Mouse (Mus musculus) hindbrain, embryonic 11.5 days (tissue): ENCODE results near the gene Cdhr1. TPM values are rescaled to one million over a fixed set of nuclear protein-coding genes. Genes with fewer than 3 reads are reported as not detected.

Experiments
- ATAC-seq: fragments of 200-750 bp; cut with Nextera tagmentation; 2 replicates; pipeline ENCODE4 v1.8.0; 2017; ENCODE audit warnings: mild to moderate bottlenecking, moderate TSS enrichment, moderate library complexity; ENCODE audit not compliant: low FRiP score
- DNase-seq: peaks from one replicate; pipeline ENCODE4 v3.0.0-alpha.2; 2015; ENCODE audit warnings: low spot score
- H3K27ac ChIP-seq: fragments of 300-500 bp; sonication (generic); 2 replicates; pipeline ENCODE4 v1.5.1; 2014; ENCODE audit warnings: mild to moderate bottlenecking, low read depth, low read length
- H3K27me3 ChIP-seq: fragments of 300-500 bp; sonication (generic); 2 replicates; pipeline ENCODE4 v1.6.1; 2014; ENCODE audit warnings: mild to moderate bottlenecking, low read length, moderate library complexity, mixed read lengths; ENCODE audit not compliant: control insufficient read depth, insufficient read depth
- H3K36me3 ChIP-seq: fragments of 300-500 bp; sonication (generic); 2 replicates; pipeline ENCODE4 v1.6.1; 2014; ENCODE audit warnings: mild to moderate bottlenecking, low read length, moderate library complexity, mixed read lengths; ENCODE audit not compliant: control insufficient read depth, insufficient read depth
- H3K4me1 ChIP-seq: fragments of 300-500 bp; sonication (generic); replicated peaks from 2 replicates; pipeline ENCODE4 v1.6.1; 2014; ENCODE audit warnings: low read length, mixed read lengths; ENCODE audit not compliant: control insufficient read depth, insufficient read depth
- H3K4me2 ChIP-seq: fragments of 300-500 bp; sonication (generic); replicated peaks from 2 replicates; pipeline ENCODE4 v1.6.1; 2014; ENCODE audit warnings: mild to moderate bottlenecking, low read depth, low read length
- H3K4me3 ChIP-seq: fragments of 300-500 bp; sonication (generic); 2 replicates; pipeline ENCODE4 v1.5.1; 2014; ENCODE audit warnings: low read depth, low read length
- H3K9ac ChIP-seq: fragments of 300-500 bp; sonication (generic); 2 replicates; pipeline ENCODE4 v1.6.1; 2014; ENCODE audit warnings: low read depth, low read length
- H3K9me3 ChIP-seq: fragments of 300-500 bp; sonication (generic); 2 replicates; pipeline ENCODE4 v1.6.1; 2016; ENCODE audit warnings: low read length; ENCODE audit not compliant: control insufficient read depth
- WGBS: fragments of 180-500 bp; shearing (Covaris S2); extraction: QIAGEN DNeasy Blood & Tissue Kit; methylation state at CpG from one replicate; pipeline ENCODE4 v1.1.7; 2014; 5-methylcytosine and 5-hydroxymethylcytosine counted together
- polyA plus RNA-seq: library from polyadenylated mRNA; unstranded; fragments of >200 nt; fragmentation: Nextera tagmentation; extraction: Ambion mirVana; gene quantifications from 2 replicates; pipeline ENCODE4 v1.2.1, GENCODE M21; 2014

Cdhr1 gene
- polyA plus RNA-seq, 1 experiment from 2014 or later: 1.2 TPM

GRCm38 (mm10) chr14:37102484-37102883 is 4.3 kb upstream of the Cdhr1 start:
- ATAC-seq: no peak
- DNase-seq: no peak
- 87% methylated on average over 3 of the region's 3 CpGs for WGBS
- Histone ChIP-seq H3K9me3 (no peaks in the 10 kb centered on the region), H3K9ac (no peak overlapping the region), H3K4me2 (no peak overlapping the region), H3K27ac (no peak overlapping the region), H3K4me3 (no peak overlapping the region), H3K4me1 (no peaks in the 10 kb centered on the region; the same call in 1 of the 2 replicates), H3K27me3 (no peaks in the 10 kb centered on the region; the same call in 1 of the 2 replicates), H3K36me3 (no peaks in the 10 kb centered on the region)

DNA sequence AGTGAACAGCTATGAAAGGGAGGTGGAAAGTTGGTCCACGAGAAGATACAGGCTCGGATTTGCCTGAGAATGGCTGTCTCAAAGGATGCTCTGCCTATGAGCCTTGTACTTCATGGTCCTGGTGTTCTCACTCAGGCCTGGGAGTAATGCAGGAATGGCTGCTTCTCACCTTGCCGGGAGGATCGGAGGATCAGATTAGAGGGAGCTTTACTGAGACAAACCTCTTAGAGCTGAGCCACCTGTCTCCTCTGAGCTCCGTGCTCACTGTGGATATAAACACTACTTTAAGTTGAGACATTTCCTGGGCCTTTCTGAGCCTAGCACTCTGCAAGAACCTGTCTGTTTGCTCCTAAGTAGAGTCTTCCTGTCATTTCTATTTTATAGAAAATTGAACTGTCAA is 3.4 kb upstream of the Cdhr1 start:
- DNase-seq: no peak
- Histone ChIP-seq H3K4me1 (no peaks in the 10 kb centered on the region; the same call in 1 of the 2 replicates), H3K36me3 (no peaks in the 10 kb centered on the region), H3K9ac (no peak overlapping the region), H3K27me3 (peaks cover 2% of the 10 kb centered on the region; the same call in 1 of the 2 replicates), H3K9me3 (no peaks in the 10 kb centered on the region), H3K27ac (no peak overlapping the region), H3K4me2 (no peak overlapping the region), H3K4me3 (no peak overlapping the region)
- ATAC-seq: no peak
- WGBS: 81% methylated on average over 5 of the region's 5 CpGs

DNA sequence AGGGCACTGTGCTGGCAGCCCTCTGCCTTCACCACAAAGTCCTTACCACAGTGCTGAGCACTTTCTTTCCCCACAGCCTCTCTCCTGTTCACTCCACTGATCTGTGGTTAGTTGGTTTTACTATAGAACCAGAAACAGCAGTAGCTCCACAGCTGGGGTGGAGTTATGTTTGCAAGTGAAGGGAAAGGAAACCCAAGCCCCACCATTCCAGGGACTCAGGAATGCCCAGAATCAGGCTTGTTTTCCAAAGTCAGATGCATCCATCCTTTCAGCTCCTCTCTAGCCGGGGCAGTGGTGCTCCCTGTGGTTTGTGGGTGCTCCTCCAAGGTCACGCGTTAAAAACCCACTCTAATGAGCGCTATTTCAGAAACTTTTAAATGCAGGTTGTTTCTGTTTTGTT is 2.6 kb downstream of the Cdhr1 start:
- no peaks in the 10 kb centered on the region for H3K36me3 ChIP-seq
- DNase-seq (no peak), ATAC-seq (no peak)
- WGBS: 81% methylated on average over 4 of the region's 4 CpGs
- H3K4me3 ChIP-seq: no peak overlapping the region
- peaks cover 2% of the 10 kb centered on the region; the same call in 1 of the 2 replicates for H3K27me3 ChIP-seq
- no peak overlapping the region for H3K9ac ChIP-seq
- no peak overlapping the region for H3K4me2 ChIP-seq
- no peak overlapping the region for H3K27ac ChIP-seq
- H3K9me3 ChIP-seq: no peaks in the 10 kb centered on the region
- no peaks in the 10 kb centered on the region; the same call in 1 of the 2 replicates for H3K4me1 ChIP-seq

DNA sequence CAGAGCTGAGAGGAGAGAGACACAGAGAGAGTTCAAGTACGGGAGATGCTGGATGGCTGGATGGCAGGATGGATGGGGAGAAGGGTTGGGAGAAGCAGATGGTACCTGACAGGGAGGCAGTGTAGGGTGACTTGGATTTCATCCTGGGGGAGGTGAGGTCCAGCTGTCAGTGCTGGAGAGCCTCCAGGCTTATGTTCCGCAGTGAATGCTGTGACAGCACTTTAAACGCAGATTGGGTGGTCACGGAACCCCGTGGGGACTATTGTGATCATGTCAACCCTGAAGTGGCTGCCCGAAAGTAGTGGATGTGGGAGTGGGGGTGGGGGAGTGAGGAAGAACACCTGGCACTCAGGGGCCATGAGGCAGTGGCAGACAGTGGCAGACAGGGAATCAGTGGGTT is 3.7 kb downstream of the Cdhr1 start:
- Histone ChIP-seq H3K36me3 (no peaks in the 10 kb centered on the region), H3K27me3 (peaks cover 2% of the 10 kb centered on the region; the same call in 1 of the 2 replicates), H3K9me3 (no peaks in the 10 kb centered on the region), H3K4me1 (no peaks in the 10 kb centered on the region; the same call in 1 of the 2 replicates), H3K9ac (no peak overlapping the region), H3K4me3 (no peak overlapping the region), H3K4me2 (no peak overlapping the region), H3K27ac (no peak overlapping the region)
- no peak for DNase-seq
- no peak for ATAC-seq
- WGBS: 67% methylated on average over 6 of the region's 6 CpGs

DNA sequence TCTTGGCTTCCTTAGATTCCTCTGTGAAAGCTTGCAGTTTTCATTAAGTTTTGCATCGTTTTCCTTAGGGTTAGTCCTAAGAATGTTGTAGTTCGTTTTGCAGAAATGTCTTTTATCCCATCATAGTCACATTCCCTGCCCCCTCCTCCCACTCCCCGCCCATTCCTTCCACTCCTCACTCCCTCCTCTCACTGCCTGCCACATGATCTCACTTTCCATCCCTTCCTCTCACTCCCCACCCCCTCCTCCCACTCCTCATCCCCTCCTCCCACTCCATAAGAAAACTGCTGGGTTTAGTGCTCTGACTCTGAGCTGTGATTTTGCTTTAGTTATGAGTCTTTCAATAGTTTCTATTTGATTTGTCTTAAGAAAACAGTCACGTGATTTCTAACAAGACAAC is 14.4 kb downstream of the Cdhr1 start:
- Histone ChIP-seq H3K4me2 (no peak overlapping the region), H3K27me3 (no peaks in the 10 kb centered on the region), H3K36me3 (no peaks in the 10 kb centered on the region), H3K9me3 (no peaks in the 10 kb centered on the region), H3K9ac (no peak overlapping the region), H3K4me3 (no peak overlapping the region), H3K27ac (no peak overlapping the region), H3K4me1 (no peaks in the 10 kb centered on the region)
- DNase-seq (no peak), ATAC-seq (0 out of 2 replicates have a peak, but pooled peaks have one; percentile 57)
- 42% methylated on average over 4 of the region's 4 CpGs for WGBS

GRCm38 (mm10) chr14:37080724-37081123 is 17.4 kb downstream of the Cdhr1 start:
- H3K27ac ChIP-seq: no peak overlapping the region
- H3K4me1 ChIP-seq: no peaks in the 10 kb centered on the region
- H3K36me3 ChIP-seq: no peaks in the 10 kb centered on the region
- no peak overlapping the region for H3K9ac ChIP-seq
- H3K4me2 ChIP-seq: no peak overlapping the region
- no peak overlapping the region for H3K4me3 ChIP-seq
- no peaks in the 10 kb centered on the region for H3K27me3 ChIP-seq
- 78% methylated on average over 1 of the region's 1 CpGs for WGBS
- no peaks in the 10 kb centered on the region for H3K9me3 ChIP-seq
- ATAC-seq (no peak), DNase-seq (no peak)

GRCm38 (mm10) chr14:37068516-37068915 is 29.6 kb downstream of the Cdhr1 start:
- Histone ChIP-seq H3K36me3 (no peaks in the 10 kb centered on the region), H3K4me2 (no peak overlapping the region), H3K9me3 (no peaks in the 10 kb centered on the region), H3K9ac (no peak overlapping the region), H3K27ac (no peak overlapping the region), H3K4me1 (no peaks in the 10 kb centered on the region), H3K27me3 (no peaks in the 10 kb centered on the region), H3K4me3 (no peak overlapping the region)
- WGBS: 20% methylated on average over 9 of the region's 9 CpGs
- ATAC-seq: no peak
- peak; percentile 65 for DNase-seq

DNA sequence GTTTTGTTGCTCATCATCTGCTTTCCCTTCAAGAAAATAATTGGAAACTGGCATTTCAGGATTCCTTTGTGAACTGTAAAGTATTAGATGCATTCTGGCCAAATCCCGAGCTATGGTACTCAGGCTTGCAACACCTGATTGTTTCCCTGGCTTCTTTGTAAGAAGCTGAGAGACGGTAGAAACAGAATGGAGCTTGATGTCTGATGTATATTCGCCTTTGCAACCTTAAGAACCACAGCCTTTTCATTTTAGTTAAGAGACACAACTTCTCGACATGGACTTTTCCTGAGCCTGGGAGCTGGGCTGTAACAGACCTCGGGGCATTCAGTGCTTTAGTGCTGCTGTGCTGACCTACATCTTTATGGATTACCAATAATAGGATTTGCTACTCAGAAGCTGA is 30.5 kb downstream of the Cdhr1 start, which contains the start of gene Lrit2:
TSS of gene Lrit2 (plus strand) at position 301 of the 400 bp plus-strand sequence.
- no peak within 1 kb of the TSS for H3K27ac ChIP-seq
- no peaks in the 10 kb centered on the region for H3K27me3 ChIP-seq
- H3K36me3 ChIP-seq: no peaks in the 10 kb centered on the region
- no peaks in the 10 kb centered on the region for H3K4me1 ChIP-seq
- WGBS: 86% methylated on average over 5 of the region's 5 CpGs
- no peak within 1 kb of the TSS for H3K9ac ChIP-seq
- no peaks in the 10 kb centered on the region for H3K9me3 ChIP-seq
- DNase-seq (no peak), ATAC-seq (no peak)
- H3K4me3 ChIP-seq: no peak within 1 kb of the TSS
- H3K4me2 ChIP-seq: no peak within 1 kb of the TSS

DNA sequence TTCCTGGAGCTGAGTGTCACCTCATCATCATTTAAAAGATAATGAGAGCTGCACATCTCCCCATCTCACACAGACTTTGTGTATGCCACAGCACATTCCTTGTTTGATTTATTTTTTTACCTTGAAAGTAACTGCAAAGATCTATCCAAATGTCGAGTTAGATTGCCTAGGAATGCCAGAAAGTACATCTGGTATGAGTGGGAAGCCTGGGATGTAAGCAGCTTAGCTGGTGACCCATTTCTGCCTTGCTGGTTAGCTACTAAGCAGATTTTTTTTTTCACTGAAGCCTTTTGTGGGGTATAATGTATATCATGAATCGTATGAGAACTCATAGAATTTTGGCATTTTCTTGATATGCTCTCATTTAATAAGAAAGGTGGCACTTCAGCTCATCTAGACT is 31.5 kb downstream of the Cdhr1 start:
- ATAC-seq (no peak), DNase-seq (no peak)
- Histone ChIP-seq H3K4me1 (no peaks in the 10 kb centered on the region), H3K27ac (no peak overlapping the region), H3K9ac (no peak overlapping the region), H3K4me3 (no peak overlapping the region), H3K9me3 (no peaks in the 10 kb centered on the region), H3K4me2 (no peak overlapping the region), H3K36me3 (no peaks in the 10 kb centered on the region), H3K27me3 (no peaks in the 10 kb centered on the region)
- 77% methylated on average over 2 of the region's 2 CpGs for WGBS
